Mouse (Mus musculus) olfactory bulb, adult 2 months (tissue): ENCODE measurements around the gene Rbm6.

ENCODE experiments used
- CTCF ChIP-seq: fragments of 200-500 bp; IDR thresholded peaks from 2 replicates; pipeline ENCODE4 v1.5.1; 2012; ENCODE audit warnings: low read depth, mild to moderate bottlenecking, low read length, moderate library complexity; ENCODE audit not compliant: insufficient read depth
- POLR2A ChIP-seq: fragments of 200-500 bp; IDR thresholded peaks from 2 replicates; pipeline ENCODE4 v1.6.1; 2012; ENCODE audit warnings: mild to moderate bottlenecking, low read depth, low read length, moderate library complexity; ENCODE audit not compliant: insufficient read depth

GRCm38 (mm10) chr9:107906967-107907800 lies 34.1 kb upstream of the Rbm6 start:
- TF ChIP-seq POLR2A (no peak), CTCF (no peak)
